Mouse (Mus musculus): ENCODE results near the gene Lclat1. TPM values are rescaled to one million over a fixed set of nuclear protein-coding genes. Genes with fewer than 3 reads are reported as not detected.

The Lclat1 gene
- total and polyA plus RNA-seq, 3 experiments = 9.6 to 10.5 TPM; not detected in 1

- no peaks in the 10 kb centered on the region for H3K4me1 ChIP-seq (ENCODE audit: control insufficient read depth in 1 of 2, insufficient read depth in 2 of 2, low read length in 2 of 2)
- H3K79me2 ChIP-seq (ENCODE audit: control insufficient read depth, insufficient read depth, low read length, poor library complexity) = no peaks in the 10 kb centered on the region
- H3K27ac ChIP-seq (ENCODE audit: control insufficient read depth, low read depth, low read length) = no peak overlapping the region
- no peak for TF ChIP-seq MAFK (IDR thresholded peaks at IDR 0.05; ENCODE audit: borderline replicate concordance, low read depth, low read length)
- no peak for TF ChIP-seq ZC3H11A (IDR thresholded peaks at IDR 0.05; ENCODE audit: low read depth, low read length)
- TF ChIP-seq ETS1 (IDR thresholded peaks at IDR 0.05; ENCODE audit: low read depth, low read length) = no peak
- TF ChIP-seq ZKSCAN1 (IDR thresholded peaks at IDR 0.05; ENCODE audit: low read depth, low read length) = no peak
- TF ChIP-seq EP300 (IDR thresholded peaks at IDR 0.05; ENCODE audit: low read depth in 1 of 2, low read length in 2 of 2) = no peak
- TF ChIP-seq GATA1 (IDR thresholded peaks at IDR 0.05; ENCODE audit: low read depth, low read length) = no peak
- no peak for TF ChIP-seq TAL1 (IDR thresholded peaks at IDR 0.05; ENCODE audit: low read length)
- no peak for TF ChIP-seq NRF1 (IDR thresholded peaks at IDR 0.05; ENCODE audit: insufficient read depth, low read depth, low read length, poor library complexity, severe bottlenecking)
- no peak for TF ChIP-seq SIN3A (IDR thresholded peaks at IDR 0.05; ENCODE audit: low read length)
- TF ChIP-seq USF1 (IDR thresholded peaks at IDR 0.05; ENCODE audit: low read depth, low read length) = no peak
- no peak for TF ChIP-seq UBTF (IDR thresholded peaks at IDR 0.05; ENCODE audit: borderline replicate concordance, insufficient read depth, low read depth, low read length)
- TF ChIP-seq NELFE (IDR thresholded peaks at IDR 0.05; ENCODE audit: low read depth, low read length) = no peak
- H3K4me3 ChIP-seq (ENCODE audit: control insufficient read depth in 1 of 2, insufficient read depth in 1 of 2, low read depth in 2 of 2, low read length in 2 of 2) = no peak overlapping the region
- H3K36me3 ChIP-seq (ENCODE audit: control insufficient read depth in 1 of 2, insufficient read depth in 2 of 2, low read length in 2 of 2) = no peaks in the 10 kb centered on the region
- no peak overlapping the region for H3K9ac ChIP-seq (ENCODE audit: control insufficient read depth, low read depth, low read length, poor library complexity, severe bottlenecking)
- no peaks in the 10 kb centered on the region for H3K9me3 ChIP-seq (replicated peaks; ENCODE audit: insufficient read depth, low read length)
- H3K27me3 ChIP-seq (ENCODE audit: control insufficient read depth in 1 of 2, insufficient read depth in 2 of 2, low read length in 2 of 2) = no peaks in the 10 kb centered on the region
- no peak for DNase-seq (ENCODE audit: low read depth, low spot score)
These were observed 46.9 kb upstream of the Lclat1 start for GRCm38 (mm10) chr17:73060897-73061252.

- H3K4me3 ChIP-seq (ENCODE audit: control insufficient read depth in 1 of 2, insufficient read depth in 1 of 2, low read depth in 2 of 2, low read length in 2 of 2) = no peak overlapping the region
- no peak for DNase-seq (ENCODE audit: low read depth, low spot score)
- no peak for TF ChIP-seq MXI1 (IDR thresholded peaks at IDR 0.05; ENCODE audit: low read depth, low read length)
- no peak for TF ChIP-seq E2F4 (IDR thresholded peaks at IDR 0.05; ENCODE audit: borderline replicate concordance, low read depth, low read length)
- no peak for TF ChIP-seq SIN3A (IDR thresholded peaks at IDR 0.05; ENCODE audit: low read length)
- TF ChIP-seq USF1 (IDR thresholded peaks at IDR 0.05; ENCODE audit: low read depth, low read length) = no peak
- TF ChIP-seq MYC (IDR thresholded peaks at IDR 0.05; ENCODE audit: low read depth, low read length) = no peak
- TF ChIP-seq NELFE (IDR thresholded peaks at IDR 0.05; ENCODE audit: low read depth, low read length) = no peak
- TF ChIP-seq MAX (IDR thresholded peaks at IDR 0.05; ENCODE audit: low read length) = no peak
- no peak for TF ChIP-seq RCOR1 (IDR thresholded peaks at IDR 0.05; ENCODE audit: low read depth, low read length)
- no peak for TF ChIP-seq BHLHE40 (IDR thresholded peaks at IDR 0.05; ENCODE audit: borderline replicate concordance, low read depth, low read length)
- no peak for TF ChIP-seq MYB (IDR thresholded peaks at IDR 0.05; ENCODE audit: low read depth, low read length)
- no peak for TF ChIP-seq MAZ (IDR thresholded peaks at IDR 0.05; ENCODE audit: low read depth, low read length)
- TF ChIP-seq POLR2AphosphoS5 (IDR thresholded peaks at IDR 0.05; ENCODE audit: borderline replicate concordance, low read depth, low read length) = no peak
- TF ChIP-seq TBP (IDR thresholded peaks at IDR 0.05; ENCODE audit: low read depth, low read length) = no peak
- no peak for TF ChIP-seq CHD1 (IDR thresholded peaks at IDR 0.05; ENCODE audit: low read depth, low read length)
- no peak overlapping the region for H3K27ac ChIP-seq (ENCODE audit: control insufficient read depth, low read depth, low read length)
- no peaks in the 10 kb centered on the region for H3K79me2 ChIP-seq (ENCODE audit: control insufficient read depth, insufficient read depth, low read length, poor library complexity)
- H3K36me3 ChIP-seq (ENCODE audit: control insufficient read depth in 1 of 2, insufficient read depth in 2 of 2, low read length in 2 of 2) = no peaks in the 10 kb centered on the region
- no peaks in the 10 kb centered on the region for H3K9me3 ChIP-seq (replicated peaks; ENCODE audit: insufficient read depth, low read length)
- no peaks in the 10 kb centered on the region for H3K4me1 ChIP-seq (ENCODE audit: control insufficient read depth in 1 of 2, insufficient read depth in 2 of 2, low read length in 2 of 2)
- 0 out of 4 replicates have a peak, but pooled peaks cover 0 to 2% of the 10 kb centered on the region in 2 experiments for H3K27me3 ChIP-seq (ENCODE audit: control insufficient read depth in 1 of 2, insufficient read depth in 2 of 2, low read length in 2 of 2)
- no peak overlapping the region for H3K9ac ChIP-seq (ENCODE audit: control insufficient read depth, low read depth, low read length, poor library complexity, severe bottlenecking)
These were observed 45.1 kb upstream of the Lclat1 start for GRCm38 (mm10) chr17:73062701-73063100.

Measured in MEL (cell line).